Mouse (Mus musculus) skeletal muscle tissue, postnatal 0 days (tissue): ENCODE results near the gene Olfr272. TPM values are rescaled to one million over a fixed set of nuclear protein-coding genes. Genes with fewer than 3 reads are reported as not detected.

Experiments used
- polyA plus RNA-seq: library from polyadenylated mRNA; unstranded; fragments of >200 nt; fragmentation: Nextera tagmentation; extraction: Ambion mirVana; gene quantifications from 2 replicates; pipeline ENCODE4 v1.2.1, GENCODE M21; 2015

Olfr272 gene
- polyA plus RNA-seq, result not detected in 2 replicates

GRCm38 (mm10) chr4:52919078-52919477 lies at the start of gene Olfr272:
Olfr272 (minus strand) TSS chr4:52919178.

GRCm38 (mm10) chr4:52964247-52964646 lies 45.3 kb upstream of the Olfr272 start, which contains the start of gene Olfr270:
Olfr270 (plus strand) TSS chr4:52964547.

Other genes starting within 250 kb of the Olfr272 start
- not detected in 2 replicates for gene Olfr275, start 104.6 kb downstream of the Olfr272 start, polyA plus RNA-seq
- gene Olfr273, start 59.9 kb downstream of the Olfr272 start, polyA plus RNA-seq, result not detected in 2 replicates
- not detected in 2 replicates for gene Olfr270, start 45.4 kb upstream of the Olfr272 start, polyA plus RNA-seq
- not detected in 2 replicates for gene Nipsnap3a, start 70.1 kb upstream of the Olfr272 start, polyA plus RNA-seq
- 24.3 and 30.0 TPM in 2 replicates for gene Nipsnap3b, start 92.7 kb upstream of the Olfr272 start, polyA plus RNA-seq
- 4.5 and 4.6 TPM in 2 replicates for gene Abca1, start 240.7 kb upstream of the Olfr272 start, polyA plus RNA-seq